Mouse (Mus musculus): ENCODE results near the gene 4430402I18Rik.
"Not testable (repeated sequence)": the region's sequence is repeated elsewhere in the genome, so short reads cannot be mapped to it uniquely, and the experiment has no call there.

The 4430402I18Rik gene

GRCm38 (mm10) chr19:28967652-28968051 is at the start of gene 4430402I18Rik:
4430402I18Rik (minus strand) TSS chr19:28967800.
- no peak for DNase-seq (ENCODE audit: low read depth)

DNA sequence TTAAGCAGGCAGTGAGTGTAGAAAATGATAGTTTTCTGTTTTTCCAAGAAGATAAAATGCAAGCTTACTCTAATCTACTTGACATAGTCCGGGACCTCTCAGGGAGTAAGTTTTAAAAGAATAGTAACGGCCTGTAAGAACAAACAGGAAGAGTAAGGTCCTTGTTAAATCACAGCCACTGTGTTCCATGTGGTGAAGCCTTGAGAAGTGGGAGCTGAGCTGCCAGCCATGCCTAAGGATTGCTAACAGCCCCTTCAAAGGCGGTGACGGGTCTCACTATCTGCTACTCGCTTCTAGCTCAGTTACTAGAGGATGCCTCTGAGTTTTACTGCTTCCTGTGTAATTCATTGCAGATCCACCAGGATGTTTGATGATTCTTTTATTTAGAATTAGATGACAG is 49.2 kb upstream of the 4430402I18Rik start:
- no peak for DNase-seq (ENCODE audit: low read depth)

DNA sequence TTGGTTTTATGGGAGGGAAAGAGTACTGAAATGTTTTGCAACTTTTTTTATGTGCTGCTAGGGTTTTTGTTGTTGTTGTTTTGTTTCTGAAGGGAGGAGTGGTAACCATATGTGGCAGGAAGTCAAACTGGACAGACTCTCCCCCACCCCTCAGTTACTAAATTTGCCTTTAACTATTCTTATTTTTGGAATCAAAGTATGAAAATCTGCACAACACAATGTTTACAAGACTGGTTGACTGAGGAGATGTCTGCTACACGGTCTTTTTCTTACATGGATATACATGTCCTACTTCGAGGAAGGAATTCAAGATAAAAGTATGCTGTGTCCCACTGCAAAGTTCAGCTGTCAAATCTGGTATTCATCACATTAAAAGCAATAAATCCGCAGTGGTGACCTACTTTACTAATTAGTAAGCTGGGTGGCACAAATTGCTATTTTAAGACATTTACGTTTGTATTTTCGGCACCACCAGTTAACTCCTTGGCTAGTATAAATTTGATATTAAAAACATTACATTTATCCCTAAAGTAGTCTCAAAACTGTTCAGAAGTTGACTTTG is 48.7 kb upstream of the 4430402I18Rik start:
- no peak for DNase-seq (ENCODE audit: low read depth)

- DNase-seq (ENCODE audit: low read depth): no peak
Observed at GRCm38 (mm10) chr19:29015410-29016203, 48.0 kb upstream of the 4430402I18Rik start.

DNA sequence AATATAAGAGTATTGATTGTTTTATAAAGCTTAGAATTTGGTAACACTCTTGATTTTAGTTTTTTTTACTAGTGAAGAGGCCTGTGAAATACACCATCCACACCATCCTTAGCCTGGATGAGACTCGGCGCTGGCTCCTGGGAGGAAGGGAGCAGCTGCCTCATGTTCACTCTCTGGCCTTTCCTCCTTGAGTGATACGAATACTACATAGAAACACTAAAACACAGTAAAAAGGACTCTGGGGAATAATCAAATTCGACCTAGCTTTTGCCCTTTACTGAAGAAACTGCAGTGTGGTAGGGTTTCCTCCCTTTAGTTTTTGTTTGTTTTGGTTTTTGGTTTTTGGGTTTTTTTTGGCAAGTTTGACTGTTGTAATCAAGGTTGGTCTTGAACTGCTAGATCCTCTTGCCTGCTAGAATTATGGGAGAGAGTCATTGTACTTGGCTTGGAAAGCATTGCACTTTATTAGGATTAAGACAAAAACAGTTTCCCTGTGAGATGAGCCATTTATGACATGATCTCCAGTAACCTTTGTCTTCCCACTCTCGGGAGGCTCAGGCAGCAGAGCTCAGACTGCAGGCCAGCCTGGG is 47.0 kb upstream of the 4430402I18Rik start:
- no peak for DNase-seq (ENCODE audit: low read depth)

- no peak for DNase-seq (ENCODE audit: low read depth)
Observed at GRCm38 (mm10) chr19:29011355-29011990, 43.9 kb upstream of the 4430402I18Rik start.

GRCm38 (mm10) chr19:29009046-29009445 is 41.4 kb upstream of the 4430402I18Rik start:
- no peak for DNase-seq (ENCODE audit: low read depth)

DNA sequence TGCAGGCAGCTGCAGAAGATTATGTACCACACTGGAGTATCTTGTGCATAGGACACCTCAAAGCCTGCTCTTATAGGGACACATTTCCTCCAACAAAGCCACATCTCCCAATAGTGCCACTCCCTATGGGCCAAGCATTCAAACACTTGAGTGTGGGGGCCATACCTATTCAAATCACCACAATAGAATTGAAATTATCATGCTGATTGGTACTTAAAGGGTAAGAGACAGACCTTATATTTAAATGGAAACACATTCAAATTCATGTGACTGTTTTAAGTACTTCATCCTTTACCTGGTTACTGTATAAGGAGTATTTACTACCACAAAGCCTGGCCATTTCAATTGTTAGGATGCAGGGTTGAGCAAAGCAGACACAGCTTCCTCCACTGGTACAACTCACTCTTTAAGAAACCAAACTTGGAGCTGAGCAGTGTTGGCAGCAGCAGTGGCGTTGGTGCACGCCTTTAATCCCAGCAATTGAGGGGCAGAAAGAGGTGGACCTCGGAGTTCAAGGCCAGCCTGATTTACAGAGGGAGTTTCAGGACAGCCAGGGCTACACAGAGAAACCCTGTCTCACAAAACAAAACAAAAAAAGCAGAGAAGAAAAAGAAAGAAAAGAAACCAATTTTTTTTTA is 40.6 kb upstream of the 4430402I18Rik start:
- no peak for DNase-seq (ENCODE audit: low read depth)

DNA sequence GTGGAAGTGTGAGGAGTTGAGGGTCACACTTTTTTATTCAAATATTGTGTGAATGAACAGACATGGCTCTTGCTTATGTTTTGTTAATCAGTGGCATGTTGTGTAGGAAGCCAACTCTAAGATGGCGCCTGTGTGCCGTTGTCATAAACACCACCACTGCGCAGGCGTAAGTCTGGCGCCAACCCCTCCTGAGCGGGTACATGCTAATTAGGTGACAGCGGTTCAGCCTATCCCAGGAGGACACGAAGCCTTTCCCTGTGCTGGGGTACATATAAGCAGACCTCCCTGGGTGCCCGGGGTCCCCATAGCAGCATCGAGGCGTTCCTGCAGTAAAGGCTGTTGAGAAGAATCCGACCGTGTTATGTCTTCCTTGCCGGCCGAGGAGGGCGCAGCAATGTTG is 32.7 kb upstream of the 4430402I18Rik start:
- not testable (repeated sequence) for DNase-seq (ENCODE audit: low read depth)

GRCm38 (mm10) chr19:28997976-28998630 is 30.5 kb upstream of the 4430402I18Rik start:
- no peak for DNase-seq (ENCODE audit: low read depth)

- DNase-seq (ENCODE audit: low read depth): no peak
Observed at GRCm38 (mm10) chr19:28995366-28995765, 27.8 kb upstream of the 4430402I18Rik start.

GRCm38 (mm10) chr19:28994870-28995269 is 27.3 kb upstream of the 4430402I18Rik start:
- no peak for DNase-seq (ENCODE audit: low read depth)

- DNase-seq (ENCODE audit: low read depth): no peak
Observed at GRCm38 (mm10) chr19:28991391-28991790, 23.8 kb upstream of the 4430402I18Rik start.

DNA sequence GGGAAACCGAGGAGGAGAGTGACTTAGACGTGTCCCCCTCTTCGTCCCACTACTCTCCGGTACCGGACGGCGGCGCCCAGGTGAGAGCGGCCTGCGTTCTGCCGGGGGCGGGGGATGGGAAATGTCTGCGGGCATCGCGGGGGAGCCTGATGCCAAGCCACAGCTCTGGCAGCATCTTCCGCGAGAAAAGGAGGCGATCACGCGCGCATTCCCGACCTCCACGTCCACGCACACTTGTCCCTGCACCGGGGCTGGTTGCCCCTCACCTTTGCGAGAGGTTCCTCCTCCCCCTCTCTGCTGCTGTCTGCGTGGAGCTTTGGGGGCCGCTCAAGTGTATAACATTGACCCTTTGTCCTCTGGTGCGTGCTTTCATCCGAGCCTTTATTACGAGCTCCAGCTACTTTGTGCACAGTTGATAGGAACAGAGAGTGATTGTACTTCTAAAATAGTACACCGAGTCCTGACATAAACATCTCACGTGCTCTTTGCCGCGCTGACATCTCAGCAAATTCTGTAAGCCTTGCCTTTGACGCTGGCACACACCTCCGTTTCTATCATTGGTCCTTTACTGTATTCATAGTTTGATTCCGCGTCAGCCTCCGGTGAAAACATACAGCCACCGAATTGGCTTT is 23.1 kb upstream of the 4430402I18Rik start:
- peak; percentile 72 for DNase-seq (ENCODE audit: low read depth)

DNA sequence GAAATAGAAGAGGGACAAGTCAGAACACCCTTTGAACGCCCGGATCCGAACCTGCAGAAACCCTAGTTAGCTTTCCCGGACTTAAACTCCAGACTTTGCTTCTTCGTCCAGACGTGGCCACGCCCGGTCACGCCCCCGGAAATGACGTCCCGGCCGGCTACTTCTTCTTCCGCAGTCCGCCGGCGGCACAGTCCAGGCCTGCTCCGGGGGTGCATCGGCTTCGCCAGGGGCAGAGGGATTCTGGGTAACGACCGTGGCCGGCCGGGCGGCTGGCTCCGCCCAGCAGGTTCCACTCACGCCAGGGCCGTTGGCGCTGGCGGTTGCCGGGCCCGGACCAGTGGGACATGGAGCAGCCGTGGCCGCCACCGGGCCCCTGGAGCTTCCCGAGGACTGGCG is 22.6 kb upstream of the 4430402I18Rik start, which contains the start of gene Cdc37l1:
TSS of gene Cdc37l1 (plus strand) at position 159 of the 396 bp plus-strand sequence.
- peak; percentile 95 for DNase-seq (ENCODE audit: low read depth)

DNA sequence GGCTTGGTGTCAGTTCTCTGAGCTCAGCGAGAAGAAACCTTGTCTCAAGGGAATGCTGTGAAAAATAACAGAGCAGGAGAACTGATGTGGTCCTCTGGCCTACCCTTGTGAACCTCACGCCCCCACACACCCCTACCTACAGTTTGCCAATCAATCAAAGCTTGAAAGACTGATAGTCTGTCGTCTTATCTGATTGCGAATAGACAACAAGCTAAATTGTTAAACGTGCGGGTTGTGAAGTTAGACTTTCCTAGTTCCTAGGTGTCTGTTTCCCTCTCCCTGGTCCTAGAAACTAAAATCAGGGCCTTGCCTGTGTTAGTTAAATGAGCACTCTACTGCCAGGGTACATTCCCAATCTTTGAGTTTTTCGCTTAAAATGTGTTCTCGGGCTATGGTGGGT is 21.9 kb upstream of the 4430402I18Rik start:
- no peak for DNase-seq (ENCODE audit: low read depth)

- DNase-seq (ENCODE audit: low read depth): no peak
Observed at GRCm38 (mm10) chr19:28982617-28983016, 15.0 kb upstream of the 4430402I18Rik start.

DNA sequence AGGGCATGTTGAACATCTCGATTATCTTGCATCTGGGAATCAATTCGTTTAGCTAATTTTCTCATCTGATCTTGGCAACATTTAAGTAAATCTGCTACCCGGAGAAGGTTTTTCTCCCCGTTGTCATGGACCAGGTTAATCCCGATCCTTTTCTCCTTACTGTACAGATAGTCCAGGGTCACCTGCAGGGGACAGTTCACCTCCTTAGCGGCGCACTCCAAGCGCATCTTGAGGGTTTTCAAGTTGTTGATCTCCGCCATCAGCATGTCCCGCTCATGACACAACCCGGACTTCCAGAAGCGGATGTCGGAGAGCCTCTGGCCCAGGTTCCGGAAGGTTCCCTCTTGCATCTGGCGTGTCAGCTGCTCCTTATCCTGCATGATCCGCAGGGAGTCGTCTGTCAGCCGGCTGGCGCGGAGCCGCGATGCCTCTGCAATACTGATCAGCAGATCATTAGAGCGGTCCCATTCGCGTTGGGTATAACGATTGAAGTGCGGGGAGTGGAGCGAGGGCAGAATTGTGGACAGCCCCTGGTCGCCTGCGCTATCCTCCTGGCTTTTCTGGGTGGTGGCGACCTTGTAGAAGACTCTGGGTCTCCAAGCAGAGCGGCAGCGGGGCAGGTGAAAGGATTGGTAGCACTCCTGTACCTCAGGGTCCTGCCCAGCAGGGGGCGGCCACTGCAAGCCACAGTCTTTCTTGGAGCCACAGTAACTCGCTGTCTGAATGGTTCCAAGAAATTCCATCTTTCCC is 7.4 kb upstream of the 4430402I18Rik start:
- DNase-seq (ENCODE audit: low read depth): peak; percentile 80

DNA sequence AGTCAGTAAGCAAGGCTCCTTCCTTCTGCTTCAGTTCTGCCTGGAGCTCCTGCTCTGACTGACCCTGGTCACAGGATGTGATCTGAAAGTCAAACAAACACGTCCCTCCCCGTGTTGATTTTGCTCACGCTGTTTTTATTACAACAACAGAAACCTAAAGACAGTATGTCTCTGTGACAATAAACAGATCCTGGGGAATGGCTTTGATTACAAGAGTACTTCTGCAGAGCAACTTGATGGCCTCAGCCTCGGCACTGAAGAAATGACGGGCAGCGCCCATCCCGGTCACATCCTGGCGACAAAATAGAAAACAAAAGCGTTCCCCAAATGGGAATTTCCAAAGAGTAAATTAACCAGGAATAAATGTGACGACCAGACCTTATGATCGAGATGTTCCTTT is 2.7 kb upstream of the 4430402I18Rik start:
- no peak for DNase-seq (ENCODE audit: low read depth)

DNA sequence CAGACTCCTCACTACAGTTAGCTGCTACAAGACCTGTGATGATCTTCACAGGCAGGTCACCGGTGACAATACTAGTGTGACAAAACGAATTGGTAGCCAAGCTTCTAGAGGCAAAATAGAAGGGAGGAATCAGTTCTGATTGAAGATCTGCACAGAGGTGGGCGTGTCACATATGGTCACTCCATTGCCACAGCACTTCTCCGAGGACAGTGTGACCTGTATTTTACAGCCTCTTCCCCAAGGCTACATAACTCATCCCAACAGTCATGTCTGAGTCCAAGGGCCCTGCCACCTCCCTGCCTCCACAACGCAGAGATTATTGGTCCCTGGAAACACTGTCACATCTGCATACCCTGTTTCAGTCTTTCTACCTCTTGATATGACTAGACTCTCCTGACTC is 1.6 kb upstream of the 4430402I18Rik start:
- no peak for DNase-seq (ENCODE audit: low read depth)
